Mouse (Mus musculus) embryo, embryonic 11 days (tissue): ENCODE data around the gene Adam23.

Experiments
- DNase-seq: peaks from one replicate; pipeline ENCODE4 v3.0.0-alpha.2; 2015

The Adam23 gene

DNA sequence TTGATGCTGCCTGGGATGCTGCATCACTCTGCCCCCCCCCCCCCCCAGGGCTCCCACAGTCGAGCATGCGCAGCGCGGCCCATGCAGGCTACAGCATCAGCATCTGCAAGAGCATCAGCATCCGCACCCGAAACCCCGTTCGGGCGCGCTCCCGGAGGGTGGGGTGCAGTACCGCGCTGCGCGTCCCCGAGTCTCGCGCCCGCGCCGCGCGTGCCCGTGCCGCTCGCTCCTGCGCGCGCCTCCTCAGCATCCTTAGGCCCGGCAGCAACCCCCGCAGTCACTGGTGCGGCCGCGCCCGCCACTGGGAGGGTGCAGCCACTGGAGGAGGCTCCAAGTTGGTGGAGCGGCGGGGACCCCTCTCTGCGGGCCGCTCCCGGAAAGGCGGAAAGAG lies at the start of gene Adam23:
Gene Adam23, plus strand, starts transcription at position 236 of the 391 bp plus-strand sequence.
- DNase-seq: peak; percentile 84

DNA sequence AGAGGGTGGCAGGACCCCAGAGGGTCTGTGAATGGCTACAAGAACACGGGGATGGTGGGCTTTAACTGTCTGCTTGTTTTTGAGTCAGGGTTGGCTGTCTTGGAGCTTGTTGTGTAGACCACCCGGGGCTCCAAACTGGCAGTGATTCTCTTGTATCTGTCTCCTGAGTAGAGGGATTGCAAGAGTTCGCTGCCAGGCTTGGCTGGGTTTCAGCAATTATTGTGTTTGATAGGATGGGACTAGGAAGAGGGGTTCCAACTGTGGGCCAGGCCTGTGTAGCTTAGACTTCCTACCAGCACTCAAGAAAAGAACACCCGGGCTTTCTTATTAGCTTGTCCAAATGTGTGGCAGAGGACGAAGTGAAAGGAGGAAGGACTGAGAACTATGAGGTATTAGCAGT lies 44.6 kb upstream of the Adam23 start:
- DNase-seq: no peak

DNA sequence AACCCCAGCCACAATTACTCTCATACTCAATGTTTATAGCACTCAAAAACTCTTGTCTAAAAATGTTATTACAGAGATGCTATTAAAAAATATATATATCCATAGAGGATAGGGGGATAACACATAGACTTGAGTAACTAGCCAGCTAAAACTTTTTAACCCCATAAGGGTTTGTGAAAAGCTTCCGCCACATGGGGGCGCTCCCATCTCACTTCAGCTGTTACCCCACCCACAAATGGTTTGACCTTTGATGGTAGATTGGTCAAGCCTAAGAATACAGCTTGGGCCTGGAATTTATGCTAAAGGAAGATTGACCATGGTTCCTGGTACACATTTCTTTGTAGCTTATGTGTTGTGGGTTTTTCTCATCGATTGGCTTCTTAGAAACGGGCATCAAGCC lies 42.1 kb upstream of the Adam23 start:
- DNase-seq: peak; percentile 33

DNA sequence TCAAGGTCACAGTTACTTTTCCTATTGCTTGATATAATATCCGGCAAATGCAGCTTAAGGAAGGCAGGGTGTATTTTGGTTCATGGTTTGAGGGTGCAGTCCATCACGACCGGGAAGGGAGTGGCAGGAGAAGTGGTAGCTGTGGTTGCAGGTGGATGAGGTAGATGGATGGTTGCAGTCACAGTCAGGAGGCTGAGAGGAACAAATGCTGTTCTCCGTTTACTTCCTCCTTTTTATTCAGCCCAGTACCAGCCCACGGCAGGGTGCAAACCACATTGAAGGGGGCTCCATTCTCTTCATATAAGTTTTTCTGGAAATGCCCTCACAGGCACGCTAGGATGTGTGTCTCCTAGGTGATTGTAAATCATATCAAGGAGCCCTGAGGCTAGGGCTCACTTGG lies 37.3 kb upstream of the Adam23 start:
- DNase-seq: no peak

DNA sequence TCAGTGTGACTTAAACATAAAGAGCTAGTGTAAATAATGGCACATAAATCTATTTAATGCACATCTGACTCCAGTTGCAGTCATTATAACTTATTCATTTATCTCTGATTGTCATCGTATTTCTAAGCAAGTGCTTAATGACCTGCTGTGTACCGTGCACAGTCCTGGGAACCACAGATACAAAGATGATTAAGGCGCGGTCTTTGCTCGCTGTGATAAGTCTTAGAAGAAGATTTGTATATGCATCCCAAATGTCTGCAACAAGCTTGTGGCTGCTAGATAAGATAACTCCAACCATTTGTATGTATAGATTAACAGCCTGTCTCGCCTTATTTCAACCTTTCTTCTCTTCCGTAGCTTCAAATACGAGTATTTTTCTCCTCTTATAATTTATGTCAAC lies 27.2 kb upstream of the Adam23 start:
- DNase-seq: no peak

DNA sequence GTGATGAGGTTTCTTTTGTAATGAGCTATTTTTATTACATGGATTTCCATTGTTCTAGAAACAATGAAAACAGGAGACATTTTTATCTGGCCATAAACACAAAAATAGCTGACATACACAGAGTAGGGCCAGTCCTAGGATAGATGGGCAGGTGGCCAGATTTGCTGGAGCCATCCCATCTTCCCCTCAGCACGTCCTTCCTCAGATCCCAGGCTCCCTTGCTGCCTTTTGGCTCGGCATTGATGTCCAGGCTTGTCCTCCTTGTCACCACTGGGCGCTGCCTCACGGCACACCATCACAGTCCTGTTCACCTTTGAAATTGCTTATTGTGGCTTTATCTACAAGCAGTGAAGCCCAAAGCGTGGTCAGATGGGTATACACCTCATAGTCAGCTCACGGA lies 15.0 kb upstream of the Adam23 start:
- DNase-seq: no peak

DNA sequence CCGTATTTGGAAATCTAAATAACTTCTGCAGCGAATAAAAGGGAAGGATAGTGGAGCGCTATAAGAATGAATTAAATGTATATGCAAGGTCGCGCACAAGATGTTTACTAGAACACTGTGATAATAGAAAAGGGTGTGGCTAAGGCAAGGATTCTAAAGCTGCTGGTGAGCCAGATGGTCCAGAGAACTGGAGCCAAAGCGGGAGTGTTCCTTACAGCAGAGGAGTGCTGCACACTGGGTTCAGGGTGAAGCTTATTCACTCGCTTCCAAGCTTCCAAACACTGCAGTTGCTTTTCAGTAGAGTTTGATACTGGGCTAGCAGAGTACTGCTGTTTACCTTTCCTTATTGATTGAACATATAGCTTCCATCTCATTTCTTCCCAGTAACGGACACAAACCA lies 14.5 kb upstream of the Adam23 start:
- no peak for DNase-seq

DNA sequence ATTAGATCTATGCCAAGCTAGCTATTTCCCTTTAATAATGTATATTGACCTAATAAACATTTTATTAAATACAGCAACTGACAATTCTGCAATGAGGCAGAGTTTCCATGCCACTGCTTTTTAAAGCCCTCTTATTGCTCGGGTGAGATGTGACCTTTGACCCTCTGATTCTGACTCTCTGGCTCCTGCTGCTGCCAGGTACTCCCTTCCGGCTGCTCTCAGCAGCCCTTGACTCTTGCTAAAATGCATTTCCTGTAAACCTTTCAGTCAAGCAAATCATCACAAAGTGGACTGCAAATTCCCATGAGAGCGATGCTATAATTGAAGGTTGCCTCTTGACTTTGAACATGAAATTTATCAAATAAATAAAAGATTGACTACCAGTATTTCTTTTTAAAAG lies 13.8 kb upstream of the Adam23 start:
- no peak for DNase-seq

DNA sequence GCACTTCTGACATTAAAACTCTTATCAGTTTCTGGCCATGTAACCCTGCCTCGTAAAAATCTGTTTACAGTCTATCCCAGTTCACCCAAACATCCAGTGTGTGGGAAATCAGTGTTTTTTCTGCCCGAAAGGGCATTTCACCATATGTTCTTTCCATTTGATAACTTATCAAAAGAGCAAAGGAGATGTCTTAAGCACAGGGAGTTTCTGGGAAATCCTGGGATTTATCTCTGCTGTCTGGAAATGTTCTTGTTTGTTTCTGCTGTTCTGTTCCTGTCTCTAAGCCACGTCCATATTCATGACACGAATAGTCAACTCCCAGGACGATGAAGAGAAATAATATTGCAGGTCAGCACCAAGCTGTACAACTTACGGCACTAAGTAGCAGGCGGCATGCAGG lies 11.6 kb upstream of the Adam23 start:
- DNase-seq: no peak

DNA sequence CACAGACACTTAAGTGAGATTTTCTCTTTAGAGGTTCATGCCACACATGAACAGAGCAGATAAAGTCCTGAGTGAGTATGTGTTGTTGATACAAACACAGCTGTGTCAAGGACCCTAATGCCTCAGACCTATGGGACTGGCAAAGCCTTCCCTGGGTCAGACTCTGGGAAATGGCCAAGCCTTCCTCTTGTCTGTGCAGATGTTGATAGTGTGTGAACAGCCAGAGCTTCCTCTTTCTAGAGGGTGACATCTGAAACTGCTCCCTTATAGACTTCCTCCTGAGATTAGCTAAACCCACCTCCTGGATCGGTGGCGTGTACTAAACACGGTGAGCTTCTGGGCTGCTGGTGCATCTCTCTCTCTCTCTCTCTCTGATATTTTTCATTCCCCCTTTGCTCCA lies 8.2 kb upstream of the Adam23 start:
- no peak for DNase-seq

DNA sequence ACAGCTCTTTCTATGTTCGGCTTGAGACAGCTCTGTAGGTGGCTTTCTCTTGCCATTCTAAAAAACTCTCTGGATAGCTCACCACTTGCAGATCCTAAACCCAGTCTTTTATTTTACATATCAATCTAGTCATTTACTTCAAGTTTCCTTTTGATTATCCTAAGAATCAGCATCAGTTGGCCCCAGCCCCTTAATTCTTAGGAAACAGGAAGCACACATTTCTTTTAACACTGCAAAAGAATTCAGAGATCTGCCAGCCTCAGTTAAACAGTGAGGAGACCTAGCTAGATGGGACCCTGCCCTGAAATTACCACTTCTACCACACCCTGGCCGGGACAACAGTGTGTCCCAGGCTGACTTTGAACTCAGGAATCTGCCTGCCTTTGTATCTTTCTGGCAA lies 3.5 kb upstream of the Adam23 start:
- no peak for DNase-seq

DNA sequence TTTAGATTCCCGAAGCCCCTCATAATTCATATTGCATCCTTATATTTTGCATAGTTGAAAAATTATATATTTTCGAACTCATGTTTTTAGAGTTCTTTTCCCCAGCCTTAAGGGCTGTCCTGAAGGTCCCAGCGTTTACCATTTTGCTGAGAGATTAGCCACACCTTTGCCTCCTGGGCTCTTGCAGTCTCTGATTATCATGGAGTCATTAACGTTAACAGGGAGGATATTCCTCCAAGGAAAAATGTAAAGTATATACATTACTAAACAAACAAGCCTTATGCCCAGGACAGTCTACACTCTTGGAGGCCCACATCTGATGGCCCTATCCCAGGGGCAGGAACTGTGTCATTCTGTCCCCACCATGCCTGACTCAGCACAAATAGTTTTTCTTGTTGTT lies 3.1 kb upstream of the Adam23 start:
- DNase-seq: no peak

DNA sequence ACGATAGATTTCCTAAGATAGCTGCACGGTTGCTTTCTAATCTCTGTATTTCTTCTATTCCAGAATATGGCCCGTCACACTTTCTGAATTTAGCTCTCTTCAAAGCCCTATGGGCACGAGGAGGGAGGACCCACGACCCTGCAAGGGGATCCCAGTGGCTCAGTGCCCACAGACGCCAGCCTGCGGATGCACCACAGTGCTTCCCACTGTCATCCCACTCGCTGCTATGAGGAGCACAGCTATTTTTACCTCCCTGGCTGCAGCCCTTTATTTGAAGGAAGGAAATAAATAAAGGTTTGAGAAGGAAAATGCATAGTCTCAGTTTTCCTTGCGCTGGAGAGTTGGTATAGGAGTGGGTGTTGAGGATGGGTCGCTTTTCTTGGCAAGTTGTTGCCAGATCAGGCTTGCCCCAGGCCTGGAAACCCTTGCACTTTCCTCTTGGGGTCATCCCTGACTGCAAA lies 512 bp upstream of the Adam23 start:
- DNase-seq: no peak

DNA sequence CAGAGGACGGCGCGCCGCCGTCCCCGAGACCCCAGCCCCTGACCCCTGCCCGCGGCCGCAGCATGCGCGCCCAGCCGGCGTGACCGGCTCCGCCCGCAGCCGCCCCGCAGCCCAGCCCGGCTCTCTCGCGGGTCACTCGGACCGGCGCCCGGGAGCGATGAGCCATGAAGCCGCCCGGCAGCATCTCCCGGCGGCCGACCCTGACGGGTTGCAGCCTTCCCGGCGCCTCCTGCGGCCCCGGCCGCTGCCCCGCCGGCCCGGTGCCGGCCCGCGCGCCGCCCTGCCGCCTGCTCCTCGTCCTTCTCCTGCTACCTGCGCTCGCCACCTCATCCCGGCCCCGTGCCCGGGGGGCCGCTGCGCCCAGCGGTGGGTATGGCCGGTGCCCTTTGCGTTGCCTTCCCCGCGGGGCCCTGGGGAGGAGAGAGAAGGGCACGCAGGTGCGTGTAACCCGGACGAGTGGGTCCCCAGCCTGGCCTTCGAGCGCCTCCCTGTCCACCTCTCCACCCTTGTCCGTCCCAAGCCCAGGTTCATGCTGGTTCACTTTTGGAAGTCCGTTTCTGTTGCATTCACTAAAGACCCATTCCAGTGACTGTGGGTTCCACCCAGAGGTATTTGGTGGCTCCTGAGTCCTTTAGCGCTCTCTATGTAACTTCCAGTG lies 485 bp downstream of the Adam23 start:
- DNase-seq: no peak

DNA sequence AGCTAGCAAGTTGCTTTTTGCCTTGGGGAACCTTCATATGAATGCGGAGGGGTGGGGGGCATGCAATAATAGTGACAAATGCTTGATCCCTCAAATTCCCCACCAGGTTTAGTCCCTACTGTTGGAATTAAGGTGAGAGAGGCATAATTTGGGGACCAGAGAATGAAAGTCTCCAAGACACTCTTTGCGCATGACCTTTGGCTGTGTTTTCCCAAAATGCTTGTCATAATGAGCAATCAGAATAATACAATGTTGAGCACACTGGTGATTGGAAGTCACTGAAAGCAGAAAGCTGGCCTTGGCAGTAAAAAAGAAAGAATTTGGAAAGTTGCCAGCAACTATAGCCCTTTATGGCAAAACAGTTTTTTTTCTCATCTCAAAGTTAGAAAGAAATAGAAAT lies 1.0 kb downstream of the Adam23 start:
- no peak for DNase-seq

DNA sequence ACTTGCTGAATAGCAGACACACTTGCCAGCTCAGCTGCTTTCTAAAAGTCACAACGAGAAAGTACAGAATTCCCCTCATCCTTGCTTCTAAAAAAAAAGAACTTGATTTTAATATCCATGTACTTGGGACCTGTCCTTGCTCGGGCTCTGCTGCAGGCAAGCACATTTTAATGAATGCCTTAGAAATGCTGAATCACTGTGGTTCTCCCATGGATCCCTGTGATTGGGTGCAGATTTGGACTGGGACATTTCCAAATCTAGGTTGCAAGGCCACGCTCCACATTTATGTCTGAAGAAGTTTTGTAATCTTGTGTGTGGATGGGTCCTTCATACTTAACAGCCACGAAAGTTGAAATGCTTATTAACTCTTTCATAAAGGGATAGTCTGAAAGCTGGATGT lies 4.4 kb downstream of the Adam23 start:
- no peak for DNase-seq

DNA sequence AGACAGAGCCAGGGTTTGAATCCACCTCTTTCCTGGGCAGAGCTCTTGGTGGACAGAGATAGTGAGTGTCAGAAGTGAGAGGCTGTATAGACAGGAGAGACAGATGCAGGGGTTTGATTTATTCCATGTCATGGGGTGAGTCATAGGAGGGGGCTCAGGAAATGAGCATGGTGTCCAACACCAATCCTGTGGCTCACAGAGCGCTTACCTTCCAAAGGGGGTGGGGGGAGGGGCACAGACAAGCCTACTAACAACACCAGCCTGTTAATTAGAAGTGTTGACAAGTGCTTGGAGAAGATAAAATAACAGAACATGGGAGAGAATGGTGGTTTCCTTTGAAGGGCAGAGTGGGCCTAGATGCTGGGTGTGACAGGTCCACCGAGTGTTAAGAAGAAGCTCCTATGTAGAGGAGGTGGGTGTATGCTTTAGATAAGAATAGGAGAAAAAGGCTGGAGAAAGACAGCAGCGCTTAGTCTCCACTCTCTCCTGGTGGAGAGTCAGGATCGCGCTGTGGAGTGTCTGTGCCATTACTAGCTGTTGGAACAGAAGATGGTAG lies 7.7 kb downstream of the Adam23 start:
- DNase-seq: no peak

DNA sequence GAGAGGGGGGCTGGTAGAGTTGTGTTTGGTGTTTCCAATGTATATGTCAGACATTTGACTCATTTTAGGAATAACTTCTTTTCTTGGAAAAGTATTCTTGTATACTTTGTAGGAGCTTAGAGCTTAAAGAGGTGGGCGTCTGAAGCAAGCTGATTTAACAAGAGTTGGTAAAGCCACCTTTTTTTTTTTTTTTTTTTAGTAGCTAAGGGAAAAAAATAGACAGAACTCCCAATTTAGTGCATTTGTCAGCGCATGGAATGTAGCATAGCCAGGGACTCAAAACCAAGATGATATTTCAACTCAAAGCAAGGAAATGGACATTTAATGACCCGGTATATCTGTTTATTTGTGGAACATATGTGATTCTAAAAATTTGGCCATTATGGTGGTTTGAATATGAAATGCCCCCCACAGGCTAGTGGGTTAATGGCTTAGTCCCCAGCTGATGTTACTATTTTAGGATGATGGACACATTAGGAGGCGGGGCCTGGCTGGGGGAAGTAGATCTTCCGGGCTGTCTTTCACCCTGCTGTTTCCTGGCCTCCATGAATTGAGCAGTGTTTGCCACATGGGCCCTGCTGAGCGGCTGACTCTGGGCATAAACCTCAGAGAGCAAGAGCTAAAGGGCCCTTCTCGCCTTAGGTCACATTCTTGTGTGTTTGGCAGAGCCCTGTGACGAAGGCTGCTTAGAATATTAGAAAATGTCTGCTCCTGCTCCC lies 12.3 kb downstream of the Adam23 start:
- DNase-seq: peak; percentile 48

DNA sequence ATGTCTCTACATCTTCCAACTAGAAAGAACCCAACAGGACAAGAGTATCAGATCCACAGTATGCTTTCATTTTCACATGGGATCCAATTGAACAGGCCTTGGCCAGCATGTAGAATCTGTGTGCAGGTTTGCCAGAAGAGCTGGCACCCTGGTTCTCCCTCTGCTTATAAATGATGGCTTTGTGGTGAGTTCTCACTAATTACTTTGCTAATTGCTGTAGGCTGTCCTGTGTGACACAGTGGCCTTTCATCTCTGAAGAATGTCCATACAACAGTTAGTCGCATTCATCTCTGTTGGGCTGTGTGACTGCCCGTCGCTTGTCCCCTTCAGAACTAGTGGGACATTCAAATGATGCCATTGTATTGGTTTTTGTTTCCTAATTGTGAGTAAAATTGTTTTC lies 13.5 kb downstream of the Adam23 start:
- no peak for DNase-seq

DNA sequence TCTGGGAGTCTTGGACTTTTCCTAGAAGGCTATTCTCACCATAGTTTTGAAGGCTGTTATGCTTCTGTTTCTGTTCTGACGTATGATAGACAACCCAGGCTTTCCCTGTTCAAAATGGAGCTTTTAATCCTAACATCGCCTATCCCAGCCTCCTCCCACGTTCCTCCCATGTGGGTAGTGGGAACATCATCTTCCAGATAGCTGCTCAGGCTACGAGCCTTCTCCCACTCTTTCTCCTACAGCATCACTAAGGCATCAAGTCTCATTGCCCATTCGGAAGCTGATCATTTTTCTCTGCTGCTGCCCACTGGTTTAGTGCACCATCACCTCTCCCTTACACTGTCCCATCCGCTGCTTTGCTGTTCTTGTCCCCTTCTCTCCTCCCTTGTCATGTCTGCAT lies 14.2 kb downstream of the Adam23 start:
- DNase-seq: no peak

DNA sequence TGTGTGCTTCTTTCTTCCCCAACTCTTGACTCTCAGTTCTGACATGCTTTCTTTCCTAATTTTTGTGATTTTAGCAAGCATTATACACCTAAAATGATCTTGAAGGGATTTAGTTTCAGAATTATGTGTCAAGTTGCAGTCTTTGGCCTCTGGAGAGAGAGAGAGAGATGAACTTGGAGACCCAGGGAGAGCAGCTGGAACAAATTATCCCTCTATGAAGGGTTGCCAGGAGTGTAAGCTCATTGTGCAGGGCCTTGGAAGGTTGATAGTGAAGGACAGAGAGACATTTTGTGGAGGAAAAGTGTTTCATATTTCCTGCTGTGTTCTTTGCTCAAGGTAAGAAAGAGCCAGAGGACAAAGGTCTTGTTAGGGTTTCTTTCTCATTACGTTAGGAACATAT lies 18.8 kb downstream of the Adam23 start:
- peak; percentile 64 for DNase-seq

DNA sequence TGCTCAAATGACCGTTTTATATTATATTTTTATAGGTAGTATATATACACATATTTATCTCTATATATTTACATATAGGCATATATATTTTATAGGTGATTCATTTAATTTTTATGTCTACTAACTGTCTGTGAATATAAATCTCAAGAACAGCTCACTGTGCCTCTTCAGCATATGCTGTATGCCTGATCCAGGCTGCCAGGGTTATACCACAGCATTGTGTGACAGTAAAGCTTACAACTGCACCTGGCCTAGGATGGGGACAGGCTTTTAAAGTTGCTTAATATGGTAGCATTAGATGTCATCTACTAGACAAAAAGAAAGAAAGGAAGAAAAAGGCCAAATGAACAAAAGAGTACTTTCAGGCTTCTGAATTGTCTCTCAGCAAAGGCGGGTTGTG lies 27.6 kb downstream of the Adam23 start:
- DNase-seq: no peak

DNA sequence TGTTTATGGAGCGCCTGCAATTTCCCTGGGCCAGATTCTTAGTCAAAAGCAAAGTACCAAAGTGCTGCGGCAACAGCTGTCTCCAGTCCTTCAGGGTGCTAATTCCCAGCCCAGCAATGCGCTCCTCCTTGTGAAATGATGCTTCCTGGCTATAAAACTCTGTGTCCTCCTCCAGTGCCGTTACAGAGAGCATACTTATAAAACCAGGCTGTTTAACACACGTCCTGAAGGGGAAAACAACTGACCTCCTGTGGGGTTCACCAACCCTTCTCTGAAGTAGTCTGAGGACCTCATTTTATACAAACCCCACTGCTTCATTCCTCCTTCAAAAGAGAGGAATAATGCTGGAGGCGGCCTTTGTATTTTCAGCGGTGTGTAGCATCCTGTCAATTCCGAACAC lies 28.0 kb downstream of the Adam23 start:
- DNase-seq: peak; percentile 16

DNA sequence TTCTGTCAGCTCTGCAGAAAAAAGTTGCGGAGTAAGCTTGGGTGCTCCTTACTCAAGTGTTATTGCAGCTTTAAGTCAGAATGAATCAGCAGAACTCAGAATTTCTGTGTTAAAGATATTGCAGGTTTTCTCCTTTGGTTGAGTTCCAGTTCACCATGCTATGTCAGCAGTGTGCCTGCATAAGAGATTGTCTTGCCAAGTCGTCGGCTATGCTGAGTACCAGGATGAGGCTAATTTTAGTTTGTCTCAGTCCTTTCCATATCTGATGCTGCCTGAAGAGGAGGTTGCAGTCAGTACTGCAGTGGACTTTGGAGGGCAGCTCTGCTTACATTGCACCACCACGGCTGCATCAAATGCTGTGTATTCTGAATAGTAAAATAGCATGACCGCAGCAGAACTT lies 33.3 kb downstream of the Adam23 start:
- no peak for DNase-seq

DNA sequence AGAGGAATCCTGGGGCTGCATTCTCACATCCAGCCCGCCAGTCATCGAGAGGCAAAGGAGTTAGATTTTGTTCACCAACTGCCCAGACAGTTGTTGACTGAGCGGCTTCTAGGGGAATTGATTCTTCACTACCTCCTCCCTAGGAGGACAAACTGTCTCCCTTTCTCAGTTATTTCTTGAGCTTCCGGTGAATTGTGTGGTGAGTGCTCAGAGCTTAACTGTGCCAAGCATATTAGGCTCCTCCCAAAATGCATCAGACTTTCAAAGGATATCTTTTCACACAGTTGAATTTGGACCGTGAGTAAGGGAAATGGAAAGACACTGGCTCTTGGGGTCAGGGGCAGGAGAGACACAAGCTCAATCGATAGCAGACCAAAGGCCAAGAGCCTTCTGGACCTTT lies 39.0 kb downstream of the Adam23 start:
- DNase-seq: no peak
